Mouse (Mus musculus): ENCODE data around the gene Ggt5. TPM values are rescaled to one million over a fixed set of nuclear protein-coding genes. Genes with fewer than 3 reads are reported as not detected.

Ggt5 gene
- polyA plus RNA-seq, 1 experiment from 2014 or later = 1.2 TPM

DNA sequence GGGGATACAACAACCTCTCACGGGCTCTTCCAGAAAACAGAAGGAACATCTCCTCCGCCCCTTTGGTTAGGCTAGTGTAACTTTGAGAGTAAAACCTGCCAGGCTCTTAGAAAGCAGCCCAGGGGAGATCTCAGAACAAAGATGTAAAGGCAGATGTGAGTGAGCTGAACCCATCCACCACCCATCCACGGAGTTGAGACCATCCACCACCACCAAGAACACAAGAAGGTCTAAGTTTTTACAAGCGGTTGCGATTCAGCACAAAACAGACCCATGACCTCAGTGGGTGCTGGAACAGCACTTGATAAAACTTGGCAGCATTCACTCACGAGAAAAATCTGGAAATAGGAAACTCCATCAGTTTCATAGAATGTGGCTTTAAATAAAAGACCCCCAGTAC lies 36.8 kb downstream of the Ggt5 start:
- Histone ChIP-seq H3K27me3 (replicated peaks; ENCODE audit: control insufficient read depth, insufficient read depth, low read length) (no peaks in the 10 kb centered on the region), H3K4me2 (no peak overlapping the region), H3K9me3 (ENCODE audit: control insufficient read depth, low read length) (no peaks in the 10 kb centered on the region), H3K27ac (ENCODE audit: low read depth, low read length) (no peak overlapping the region), H3K4me3 (ENCODE audit: low read depth, low read length) (no peak overlapping the region), H3K4me1 (replicated peaks; ENCODE audit: control insufficient read depth, insufficient read depth, low read length) (no peaks in the 10 kb centered on the region), H3K9ac (ENCODE audit: low read depth, low read length) (no peak overlapping the region), H3K36me3 (ENCODE audit: control insufficient read depth, insufficient read depth, low read length) (no peaks in the 10 kb centered on the region)
- DNase-seq (ENCODE audit: low spot score) (no peak), ATAC-seq (replicated peaks; ENCODE audit: low FRiP score) (no peak)
- 56% methylated on average over 6 of the region's 6 CpGs for WGBS

- H3K9me3 ChIP-seq (ENCODE audit: control insufficient read depth, low read length) = no peaks in the 10 kb centered on the region
- H3K4me1 ChIP-seq (replicated peaks; ENCODE audit: control insufficient read depth, insufficient read depth, low read length) = no peaks in the 10 kb centered on the region
- H3K36me3 ChIP-seq (ENCODE audit: control insufficient read depth, insufficient read depth, low read length) = no peaks in the 10 kb centered on the region
- H3K27me3 ChIP-seq (replicated peaks; ENCODE audit: control insufficient read depth, insufficient read depth, low read length) = no peaks in the 10 kb centered on the region
- no peak overlapping the region for H3K4me3 ChIP-seq (ENCODE audit: low read depth, low read length)
- 55% methylated on average over 3 of the region's 3 CpGs for WGBS
- H3K4me2 ChIP-seq = no peak overlapping the region
- ATAC-seq (replicated peaks; ENCODE audit: low FRiP score) = no peak
- DNase-seq (ENCODE audit: low spot score) = no peak
- no peak overlapping the region for H3K9ac ChIP-seq (ENCODE audit: low read depth, low read length)
- H3K27ac ChIP-seq (ENCODE audit: low read depth, low read length) = no peak overlapping the region
These were observed 37.9 kb downstream of the Ggt5 start for GRCm38 (mm10) chr10:75626991-75627390.

DNA sequence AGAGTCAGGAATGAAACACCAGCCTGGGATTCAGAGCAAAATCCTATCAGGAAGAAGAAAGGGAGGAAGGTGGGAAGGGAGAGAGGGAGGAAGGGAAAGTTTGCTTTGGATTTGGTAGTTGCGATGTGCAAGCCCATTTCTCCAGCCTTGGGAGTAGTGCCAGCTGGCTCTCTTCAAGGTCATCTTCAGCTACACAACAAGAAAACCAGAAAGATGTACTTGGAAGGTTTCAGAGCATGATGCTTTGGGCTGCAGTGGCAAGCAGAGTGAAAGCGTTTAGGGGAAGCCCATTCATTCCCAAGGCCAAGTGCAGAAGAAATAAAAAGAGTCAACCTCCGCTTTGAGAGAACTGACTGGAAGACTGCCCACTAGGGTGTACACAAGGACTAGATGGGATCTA lies 38.4 kb downstream of the Ggt5 start:
- no peak overlapping the region for H3K4me2 ChIP-seq
- ATAC-seq (replicated peaks; ENCODE audit: low FRiP score) (no peak), DNase-seq (ENCODE audit: low spot score) (no peak)
- H3K27me3 ChIP-seq (replicated peaks; ENCODE audit: control insufficient read depth, insufficient read depth, low read length) = no peaks in the 10 kb centered on the region
- no peak overlapping the region for H3K9ac ChIP-seq (ENCODE audit: low read depth, low read length)
- H3K4me3 ChIP-seq (ENCODE audit: low read depth, low read length) = no peak overlapping the region
- no peaks in the 10 kb centered on the region for H3K9me3 ChIP-seq (ENCODE audit: control insufficient read depth, low read length)
- no peaks in the 10 kb centered on the region for H3K36me3 ChIP-seq (ENCODE audit: control insufficient read depth, insufficient read depth, low read length)
- H3K27ac ChIP-seq (ENCODE audit: low read depth, low read length) = no peak overlapping the region
- no peaks in the 10 kb centered on the region for H3K4me1 ChIP-seq (replicated peaks; ENCODE audit: control insufficient read depth, insufficient read depth, low read length)
- WGBS = 83% methylated on average over 3 of the region's 3 CpGs

DNA sequence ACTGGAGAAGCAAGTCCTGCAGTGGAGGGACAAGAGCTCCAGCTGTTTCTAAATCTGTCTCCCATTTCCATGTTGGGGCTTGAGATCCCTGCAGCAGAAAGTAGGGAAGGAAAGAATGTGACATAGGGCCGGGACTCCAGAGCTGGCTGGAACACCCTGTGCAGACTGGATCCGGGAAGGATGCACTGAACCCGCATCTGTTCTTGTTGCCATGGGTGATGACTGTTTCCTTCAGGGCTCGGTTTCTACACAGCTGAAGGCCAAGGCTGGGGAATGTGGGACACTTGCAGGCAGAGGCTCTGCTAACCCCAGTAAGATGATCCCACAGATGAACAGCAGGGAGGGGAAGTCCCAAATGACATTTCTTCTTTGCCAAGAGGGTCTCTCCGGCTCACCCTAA lies 43.5 kb downstream of the Ggt5 start:
- Histone ChIP-seq H3K9me3 (ENCODE audit: control insufficient read depth, low read length) (no peaks in the 10 kb centered on the region), H3K4me3 (ENCODE audit: low read depth, low read length) (no peak overlapping the region), H3K36me3 (ENCODE audit: control insufficient read depth, insufficient read depth, low read length) (no peaks in the 10 kb centered on the region), H3K4me1 (replicated peaks; ENCODE audit: control insufficient read depth, insufficient read depth, low read length) (no peaks in the 10 kb centered on the region), H3K27me3 (replicated peaks; ENCODE audit: control insufficient read depth, insufficient read depth, low read length) (no peaks in the 10 kb centered on the region; the same call in 1 of the 2 replicates), H3K4me2 (no peak overlapping the region), H3K27ac (ENCODE audit: low read depth, low read length) (no peak overlapping the region), H3K9ac (ENCODE audit: low read depth, low read length) (no peak overlapping the region)
- DNase-seq (ENCODE audit: low spot score) (no peak), ATAC-seq (replicated peaks; ENCODE audit: low FRiP score) (no peak)
- WGBS = 66% methylated on average over 5 of the region's 5 CpGs

GRCm38 (mm10) chr10:75633048-75633447 lies 43.9 kb downstream of the Ggt5 start:
- ATAC-seq (replicated peaks; ENCODE audit: low FRiP score) (no peak), DNase-seq (ENCODE audit: low spot score) (no peak)
- Histone ChIP-seq H3K4me2 (no peak overlapping the region), H3K27me3 (replicated peaks; ENCODE audit: control insufficient read depth, insufficient read depth, low read length) (no peaks in the 10 kb centered on the region; the same call in 1 of the 2 replicates), H3K36me3 (ENCODE audit: control insufficient read depth, insufficient read depth, low read length) (no peaks in the 10 kb centered on the region), H3K9me3 (ENCODE audit: control insufficient read depth, low read length) (no peaks in the 10 kb centered on the region), H3K27ac (ENCODE audit: low read depth, low read length) (no peak overlapping the region), H3K9ac (ENCODE audit: low read depth, low read length) (no peak overlapping the region), H3K4me3 (ENCODE audit: low read depth, low read length) (no peak overlapping the region), H3K4me1 (replicated peaks; ENCODE audit: control insufficient read depth, insufficient read depth, low read length) (no peaks in the 10 kb centered on the region)
- 80% methylated on average over 5 of the region's 5 CpGs for WGBS

DNA sequence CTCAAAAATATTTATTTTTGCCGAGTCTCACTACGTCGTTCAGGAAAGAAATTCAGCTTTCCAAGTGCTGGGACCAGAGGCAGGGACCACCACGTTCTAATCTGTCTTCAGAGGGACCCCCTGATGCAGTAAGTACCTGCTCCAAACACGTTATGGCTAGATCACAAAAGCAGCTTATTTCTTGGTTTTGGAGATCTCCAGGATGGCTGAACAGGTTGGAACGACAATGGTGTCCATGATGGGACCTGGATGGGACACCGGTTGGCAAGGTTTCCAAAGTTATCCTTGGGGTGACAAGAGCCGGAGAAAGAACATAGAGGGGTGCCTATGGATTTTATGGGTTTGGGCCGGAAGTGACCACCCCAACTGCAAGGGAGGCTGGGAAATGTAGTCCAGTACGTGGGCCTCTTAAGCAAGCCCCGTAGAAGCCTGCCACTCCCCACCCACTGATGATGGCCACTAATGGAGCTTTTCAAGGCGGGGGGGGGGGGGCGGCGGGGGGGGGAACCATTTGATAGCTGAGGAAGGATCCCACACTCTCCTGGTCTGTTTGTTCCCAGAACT lies 44.5 kb downstream of the Ggt5 start:
- no peak overlapping the region for H3K27ac ChIP-seq (ENCODE audit: low read depth, low read length)
- H3K36me3 ChIP-seq (ENCODE audit: control insufficient read depth, insufficient read depth, low read length) = no peaks in the 10 kb centered on the region
- no peaks in the 10 kb centered on the region; the same call in 1 of the 2 replicates for H3K27me3 ChIP-seq (replicated peaks; ENCODE audit: control insufficient read depth, insufficient read depth, low read length)
- DNase-seq (ENCODE audit: low spot score) (no peak), ATAC-seq (replicated peaks; ENCODE audit: low FRiP score) (no peak)
- no peak overlapping the region for H3K9ac ChIP-seq (ENCODE audit: low read depth, low read length)
- H3K4me3 ChIP-seq (ENCODE audit: low read depth, low read length) = no peak overlapping the region
- H3K4me2 ChIP-seq = no peak overlapping the region
- no peaks in the 10 kb centered on the region for H3K9me3 ChIP-seq (ENCODE audit: control insufficient read depth, low read length)
- H3K4me1 ChIP-seq (replicated peaks; ENCODE audit: control insufficient read depth, insufficient read depth, low read length) = no peaks in the 10 kb centered on the region
- 81% methylated on average over 12 of the region's 14 CpGs for WGBS

GRCm38 (mm10) chr10:75634610-75635009 lies 45.5 kb downstream of the Ggt5 start:
- ATAC-seq (replicated peaks; ENCODE audit: low FRiP score) = no peak
- H3K27me3 ChIP-seq (replicated peaks; ENCODE audit: control insufficient read depth, insufficient read depth, low read length) = no peaks in the 10 kb centered on the region; the same call in 1 of the 2 replicates
- H3K4me1 ChIP-seq (replicated peaks; ENCODE audit: control insufficient read depth, insufficient read depth, low read length) = no peaks in the 10 kb centered on the region
- no peak overlapping the region for H3K9ac ChIP-seq (ENCODE audit: low read depth, low read length)
- WGBS = 87% methylated on average over 8 of the region's 8 CpGs
- DNase-seq (ENCODE audit: low spot score) = no peak
- no peaks in the 10 kb centered on the region for H3K36me3 ChIP-seq (ENCODE audit: control insufficient read depth, insufficient read depth, low read length)
- H3K4me3 ChIP-seq (ENCODE audit: low read depth, low read length) = no peak overlapping the region
- no peaks in the 10 kb centered on the region for H3K9me3 ChIP-seq (ENCODE audit: control insufficient read depth, low read length)
- no peak overlapping the region for H3K4me2 ChIP-seq
- H3K27ac ChIP-seq (ENCODE audit: low read depth, low read length) = no peak overlapping the region

DNA sequence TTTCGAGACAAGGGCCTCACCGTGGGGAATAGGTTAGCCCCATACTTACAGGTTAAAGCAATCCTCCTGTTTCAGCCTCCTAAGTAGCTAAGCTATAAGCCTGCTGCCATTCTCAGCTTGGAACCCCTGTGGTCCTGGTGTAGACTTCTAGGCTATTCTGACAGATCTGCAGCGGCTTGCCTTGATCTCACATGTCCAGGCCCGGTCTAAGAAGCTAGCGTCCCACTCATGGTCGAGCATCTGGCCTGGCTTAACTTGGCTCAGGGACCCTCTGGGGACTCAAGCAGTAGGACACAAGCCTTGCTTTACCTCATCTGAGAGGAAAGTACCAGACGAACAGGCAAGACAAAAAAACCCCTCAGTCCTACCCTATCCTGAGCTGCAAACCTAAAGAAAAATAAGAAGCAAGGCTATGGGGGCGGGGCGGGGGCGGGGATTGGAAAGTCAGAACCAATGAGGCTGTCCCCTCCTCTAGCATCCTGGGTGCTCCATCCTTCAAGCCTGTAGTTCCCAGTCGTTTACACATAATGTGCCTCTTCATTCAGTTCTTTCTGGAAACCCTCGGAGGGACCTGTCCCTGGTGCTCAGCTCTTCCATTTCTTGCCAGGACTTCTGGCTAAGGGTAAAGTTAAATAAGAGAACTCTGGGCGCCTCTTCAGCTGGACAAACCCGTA lies 46.0 kb downstream of the Ggt5 start:
- H3K27me3 ChIP-seq (replicated peaks; ENCODE audit: control insufficient read depth, insufficient read depth, low read length) = no peaks in the 10 kb centered on the region; the same call in 1 of the 2 replicates
- no peaks in the 10 kb centered on the region for H3K36me3 ChIP-seq (ENCODE audit: control insufficient read depth, insufficient read depth, low read length)
- H3K4me1 ChIP-seq (replicated peaks; ENCODE audit: control insufficient read depth, insufficient read depth, low read length) = no peaks in the 10 kb centered on the region
- ATAC-seq (replicated peaks; ENCODE audit: low FRiP score) = no peak
- H3K9me3 ChIP-seq (ENCODE audit: control insufficient read depth, low read length) = no peaks in the 10 kb centered on the region
- H3K4me2 ChIP-seq = no peak overlapping the region
- H3K27ac ChIP-seq (ENCODE audit: low read depth, low read length) = no peak overlapping the region
- DNase-seq (ENCODE audit: low spot score) = no peak
- H3K4me3 ChIP-seq (ENCODE audit: low read depth, low read length) = no peak overlapping the region
- 68% methylated on average over 14 of the region's 14 CpGs for WGBS
- H3K9ac ChIP-seq (ENCODE audit: low read depth, low read length) = no peak overlapping the region

DNA sequence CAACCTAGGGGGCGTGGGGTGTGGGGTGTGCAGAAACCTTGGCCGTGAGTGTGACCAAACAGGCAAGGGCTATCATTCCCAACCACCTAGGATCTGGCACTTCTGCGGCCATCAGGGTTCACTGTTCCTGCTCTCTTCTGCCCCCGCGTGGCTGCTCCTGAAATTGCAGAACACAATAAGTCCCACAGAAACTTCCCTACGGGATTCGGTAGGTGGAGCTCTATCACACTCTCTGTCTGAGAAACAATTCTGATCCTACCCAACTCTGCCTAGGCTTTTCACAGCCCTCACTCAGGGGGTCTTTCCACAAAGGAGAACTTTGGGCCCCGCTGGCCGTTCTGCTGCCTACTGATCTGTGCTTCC lies 46.5 kb downstream of the Ggt5 start:
- WGBS = 2% methylated on average over 9 of the region's 9 CpGs
- no peaks in the 10 kb centered on the region for H3K9me3 ChIP-seq (ENCODE audit: control insufficient read depth, low read length)
- H3K27ac ChIP-seq (ENCODE audit: low read depth, low read length) = no peak overlapping the region

More for the DNA sequence above, 46.5 kb downstream of the Ggt5 start:
- H3K4me2 ChIP-seq = no peak overlapping the region
- no peak overlapping the region for H3K4me3 ChIP-seq (ENCODE audit: low read depth, low read length)
- H3K27me3 ChIP-seq (replicated peaks; ENCODE audit: control insufficient read depth, insufficient read depth, low read length) = no peaks in the 10 kb centered on the region; the same call in 1 of the 2 replicates
- DNase-seq (ENCODE audit: low spot score) (peak; percentile 75), ATAC-seq (replicated peaks; ENCODE audit: low FRiP score) (no peak; the same call in 1 of the 2 replicates)
- H3K9ac ChIP-seq (ENCODE audit: low read depth, low read length) = no peak overlapping the region
- H3K4me1 ChIP-seq (replicated peaks; ENCODE audit: control insufficient read depth, insufficient read depth, low read length) = no peaks in the 10 kb centered on the region
- H3K36me3 ChIP-seq (ENCODE audit: control insufficient read depth, insufficient read depth, low read length) = no peaks in the 10 kb centered on the region
